Mouse (Mus musculus): Measurements from ENCODE around the gene Adck1. TPM values are rescaled to one million over a fixed set of nuclear protein-coding genes. Genes with fewer than 3 reads are reported as not detected.

Gene Adck1
- polyA plus RNA-seq, 1 experiment from 2014 or later = 15.1 TPM

- Histone ChIP-seq H3K27me3 (replicated peaks; ENCODE audit: control insufficient read depth, insufficient read depth, low read length) (no peaks in the 10 kb centered on the region), H3K27ac (replicated peaks; ENCODE audit: low read depth, low read length) (no peak overlapping the region), H3K9ac (ENCODE audit: low read depth, low read length) (no peak overlapping the region), H3K4me1 (ENCODE audit: control insufficient read depth, insufficient read depth, low read length) (no peaks in the 10 kb centered on the region), H3K36me3 (ENCODE audit: control insufficient read depth, insufficient read depth, low read length) (0 out of 2 replicates have a peak, but pooled peaks cover 8% of the 10 kb centered on the region), H3K4me2 (ENCODE audit: low read depth, low read length) (no peak overlapping the region), H3K4me3 (ENCODE audit: low read depth, low read length) (no peak overlapping the region), H3K9me3 (ENCODE audit: control insufficient read depth, low read length) (no peaks in the 10 kb centered on the region)
- WGBS = 92% methylated on average over 7 of the region's 7 CpGs
- DNase-seq (ENCODE audit: low spot score) = no peak
- no peak for ATAC-seq (ENCODE audit: low read depth)
Observed at GRCm38 (mm10) chr12:88433171-88433570, 72.8 kb downstream of the Adck1 start.

- no peak overlapping the region for H3K9ac ChIP-seq (ENCODE audit: low read depth, low read length)
- no peaks in the 10 kb centered on the region for H3K27me3 ChIP-seq (replicated peaks; ENCODE audit: control insufficient read depth, insufficient read depth, low read length)
- ATAC-seq (ENCODE audit: low read depth) (no peak), DNase-seq (ENCODE audit: low spot score) (no peak)
- H3K36me3 ChIP-seq (ENCODE audit: control insufficient read depth, insufficient read depth, low read length) = no peaks in the 10 kb centered on the region
- H3K4me2 ChIP-seq (ENCODE audit: low read depth, low read length) = no peak overlapping the region
- H3K4me1 ChIP-seq (ENCODE audit: control insufficient read depth, insufficient read depth, low read length) = no peaks in the 10 kb centered on the region
- H3K9me3 ChIP-seq (ENCODE audit: control insufficient read depth, low read length) = no peaks in the 10 kb centered on the region
- WGBS = 80% methylated on average over 15 of the region's 15 CpGs
- H3K27ac ChIP-seq (replicated peaks; ENCODE audit: low read depth, low read length) = no peak overlapping the region
- no peak overlapping the region for H3K4me3 ChIP-seq (ENCODE audit: low read depth, low read length)
Observed at GRCm38 (mm10) chr12:88436962-88437750, 76.8 kb downstream of the Adck1 start.

DNA sequence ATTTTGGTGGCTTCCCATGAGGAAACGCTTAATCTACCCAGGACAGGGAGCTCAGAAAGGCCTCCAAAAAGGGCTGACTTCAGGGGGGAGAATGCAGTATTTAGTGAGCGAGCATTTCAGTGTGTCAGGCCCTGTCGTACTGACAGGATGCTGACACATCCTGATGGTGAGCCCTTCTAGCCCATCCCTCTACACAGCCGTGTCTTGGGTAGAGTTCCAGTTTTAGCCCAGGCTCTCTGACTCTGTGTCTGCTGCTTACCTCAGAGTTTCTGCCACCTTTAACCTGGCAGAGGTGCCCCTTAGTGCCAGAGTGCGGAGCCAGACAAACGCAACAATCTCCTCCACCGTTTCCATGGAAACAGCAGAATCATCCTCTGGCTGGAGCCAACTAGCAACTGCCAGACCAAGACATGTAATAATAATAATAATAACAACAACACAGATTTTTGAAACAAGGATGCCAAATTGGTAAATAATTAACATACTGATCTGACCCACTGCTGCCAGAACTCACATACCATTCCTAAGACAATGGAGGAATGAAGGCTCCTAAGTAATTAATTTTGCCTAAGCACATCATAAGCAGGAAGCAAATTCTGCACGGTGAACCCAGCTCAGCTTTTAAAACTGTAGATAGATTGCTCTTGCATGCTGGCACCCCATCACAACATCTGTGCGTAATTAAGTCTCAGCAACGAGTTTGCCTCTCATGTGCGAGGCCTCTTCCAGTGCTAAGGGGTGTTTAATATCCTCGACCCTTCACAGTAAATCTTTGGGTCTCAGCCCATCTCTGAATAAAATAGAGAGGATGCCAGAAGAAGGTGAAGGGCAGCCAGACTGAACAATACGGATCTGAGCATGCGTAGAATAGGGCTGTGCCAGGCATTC is 81.8 kb downstream of the Adck1 start:
- DNase-seq (ENCODE audit: low spot score) (peak; percentile 73), ATAC-seq (ENCODE audit: low read depth) (no peak)
- Histone ChIP-seq H3K4me2 (ENCODE audit: low read depth, low read length) (no peak overlapping the region), H3K9me3 (ENCODE audit: control insufficient read depth, low read length) (no peaks in the 10 kb centered on the region), H3K27ac (replicated peaks; ENCODE audit: low read depth, low read length) (no peak overlapping the region), H3K36me3 (ENCODE audit: control insufficient read depth, insufficient read depth, low read length) (no peaks in the 10 kb centered on the region), H3K4me1 (ENCODE audit: control insufficient read depth, insufficient read depth, low read length) (0 out of 2 replicates have a peak, but pooled peaks cover 4% of the 10 kb centered on the region), H3K9ac (ENCODE audit: low read depth, low read length) (no peak overlapping the region), H3K27me3 (replicated peaks; ENCODE audit: control insufficient read depth, insufficient read depth, low read length) (no peaks in the 10 kb centered on the region), H3K4me3 (ENCODE audit: low read depth, low read length) (no peak overlapping the region)
- WGBS = 59% methylated on average over 14 of the region's 14 CpGs

DNA sequence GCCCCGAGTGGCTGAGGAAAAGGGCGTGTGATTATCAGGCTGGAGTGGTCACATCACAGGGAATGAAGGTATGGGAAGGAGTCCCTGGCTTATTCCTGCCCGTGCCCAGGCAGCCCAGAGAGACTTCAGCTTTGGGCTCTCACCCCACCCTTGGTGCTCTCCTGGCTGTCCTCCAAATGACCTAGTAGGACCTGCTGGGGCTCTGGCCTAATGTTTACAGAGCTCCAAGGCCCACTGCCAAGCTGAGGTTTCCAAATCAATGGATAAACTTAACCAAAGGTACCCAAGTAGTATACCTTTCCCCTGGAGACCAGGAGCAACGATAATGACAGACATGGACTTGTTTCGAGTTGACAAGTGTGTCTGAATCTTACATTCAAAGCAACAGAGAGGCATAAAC is 83.7 kb downstream of the Adck1 start:
- ATAC-seq (ENCODE audit: low read depth) (no peak), DNase-seq (ENCODE audit: low spot score) (no peak)
- Histone ChIP-seq H3K4me2 (ENCODE audit: low read depth, low read length) (no peak overlapping the region), H3K9me3 (ENCODE audit: control insufficient read depth, low read length) (no peaks in the 10 kb centered on the region), H3K4me3 (ENCODE audit: low read depth, low read length) (no peak overlapping the region), H3K27ac (replicated peaks; ENCODE audit: low read depth, low read length) (no peak overlapping the region), H3K27me3 (replicated peaks; ENCODE audit: control insufficient read depth, insufficient read depth, low read length) (no peaks in the 10 kb centered on the region), H3K36me3 (ENCODE audit: control insufficient read depth, insufficient read depth, low read length) (no peaks in the 10 kb centered on the region; the same call in 1 of the 2 replicates), H3K4me1 (ENCODE audit: control insufficient read depth, insufficient read depth, low read length) (0 out of 2 replicates have a peak, but pooled peaks cover 4% of the 10 kb centered on the region), H3K9ac (ENCODE audit: low read depth, low read length) (no peak overlapping the region)
- WGBS = 91% methylated on average over 5 of the region's 5 CpGs

GRCm38 (mm10) chr12:88445471-88445870 is 85.1 kb downstream of the Adck1 start:
- Histone ChIP-seq H3K4me2 (ENCODE audit: low read depth, low read length) (no peak overlapping the region), H3K4me1 (ENCODE audit: control insufficient read depth, insufficient read depth, low read length) (0 out of 2 replicates have a peak, but pooled peaks cover 4% of the 10 kb centered on the region), H3K27me3 (replicated peaks; ENCODE audit: control insufficient read depth, insufficient read depth, low read length) (no peaks in the 10 kb centered on the region), H3K9ac (ENCODE audit: low read depth, low read length) (no peak overlapping the region), H3K4me3 (ENCODE audit: low read depth, low read length) (no peak overlapping the region), H3K36me3 (ENCODE audit: control insufficient read depth, insufficient read depth, low read length) (peaks cover 6% of the 10 kb centered on the region; the same call in 1 of the 2 replicates), H3K9me3 (ENCODE audit: control insufficient read depth, low read length) (no peaks in the 10 kb centered on the region), H3K27ac (replicated peaks; ENCODE audit: low read depth, low read length) (no peak overlapping the region)
- DNase-seq (ENCODE audit: low spot score) = no peak
- ATAC-seq (ENCODE audit: low read depth) = no peak
- 80% methylated on average over 3 of the region's 3 CpGs for WGBS

DNA sequence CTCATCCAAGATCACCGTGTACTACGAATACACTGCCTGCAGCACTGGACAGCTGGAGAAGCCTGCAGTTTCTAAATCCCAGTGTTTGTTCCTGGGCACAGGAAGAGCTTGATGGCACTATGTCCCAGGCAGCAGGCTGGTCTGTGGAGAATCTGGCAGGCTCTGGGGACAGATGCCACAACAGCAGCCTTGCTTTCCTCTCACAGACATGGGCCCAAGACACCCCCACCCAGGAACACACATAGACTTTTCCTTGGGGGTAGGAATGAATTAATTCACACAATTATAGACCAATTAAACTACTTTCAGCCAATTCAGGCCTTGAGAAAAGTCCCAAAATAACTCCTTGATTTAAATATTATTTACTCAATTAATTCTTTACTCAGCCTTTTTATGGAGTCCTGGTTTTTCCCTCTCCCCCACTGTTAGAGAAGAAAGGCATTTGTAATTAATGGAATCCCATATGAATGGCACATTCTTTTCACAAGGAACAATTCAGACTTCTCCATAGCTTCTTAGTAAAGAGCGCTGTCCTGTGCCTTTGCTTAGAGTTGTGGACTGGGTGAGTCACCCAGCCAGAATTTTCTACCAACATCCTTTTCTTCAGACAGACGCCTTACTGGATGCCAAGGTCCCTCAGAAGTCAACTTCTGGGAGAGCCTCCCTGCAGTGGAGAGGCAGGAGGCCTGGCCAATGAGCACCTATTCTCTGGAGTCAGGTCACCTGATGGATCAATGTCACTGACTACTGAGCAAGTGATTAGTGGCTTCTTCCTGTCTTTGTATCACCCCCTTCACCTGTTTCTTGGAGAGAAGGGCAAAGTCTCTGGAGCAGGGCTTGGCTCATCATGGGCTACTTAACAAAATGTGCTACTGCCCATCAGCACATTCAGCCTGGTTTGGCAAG is 90.6 kb downstream of the Adck1 start:
- Histone ChIP-seq H3K4me2 (ENCODE audit: low read depth, low read length) (no peak overlapping the region), H3K9ac (ENCODE audit: low read depth, low read length) (no peak overlapping the region), H3K27me3 (replicated peaks; ENCODE audit: control insufficient read depth, insufficient read depth, low read length) (no peaks in the 10 kb centered on the region), H3K9me3 (ENCODE audit: control insufficient read depth, low read length) (no peaks in the 10 kb centered on the region), H3K36me3 (ENCODE audit: control insufficient read depth, insufficient read depth, low read length) (peaks cover 6% of the 10 kb centered on the region; the same call in 1 of the 2 replicates), H3K4me1 (ENCODE audit: control insufficient read depth, insufficient read depth, low read length) (no peaks in the 10 kb centered on the region), H3K27ac (replicated peaks; ENCODE audit: low read depth, low read length) (no peak overlapping the region), H3K4me3 (ENCODE audit: low read depth, low read length) (no peak overlapping the region)
- DNase-seq (ENCODE audit: low spot score) (no peak), ATAC-seq (ENCODE audit: low read depth) (no peak)
- 80% methylated on average over 4 of the region's 4 CpGs for WGBS

DNA sequence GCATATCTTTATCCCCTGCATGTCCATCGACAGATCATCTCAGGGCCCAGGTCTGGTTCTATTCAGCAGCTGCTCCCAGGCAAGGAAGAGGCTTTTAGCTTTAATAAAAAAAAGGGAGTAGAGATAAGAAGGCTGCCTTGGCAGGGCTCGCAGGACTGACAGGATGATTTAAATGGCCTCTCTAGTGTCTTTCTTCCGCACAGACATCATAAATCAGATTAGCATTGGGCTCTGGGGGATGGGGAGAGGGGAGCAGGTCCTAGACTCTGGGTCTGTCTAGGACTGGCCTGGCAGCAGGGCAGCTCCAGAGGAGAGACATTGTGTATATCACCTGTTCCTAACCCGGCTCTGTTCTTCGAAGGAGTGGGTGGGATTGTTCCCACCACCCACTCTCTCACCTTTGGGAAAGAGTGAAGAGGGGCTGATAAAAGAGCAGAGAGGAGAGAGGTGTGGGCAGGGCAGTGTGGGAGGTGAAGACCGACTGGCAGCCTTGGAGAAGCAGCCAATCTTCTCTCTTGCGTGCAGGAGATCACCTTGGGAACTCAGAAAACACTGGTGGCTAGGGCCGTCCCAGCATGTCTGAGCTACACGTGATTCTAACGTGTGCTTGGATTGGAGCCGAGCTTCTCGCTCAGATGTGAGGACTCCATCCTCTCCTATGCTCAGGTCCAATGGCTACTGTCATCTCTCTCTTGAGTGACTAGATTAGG is 94.5 kb downstream of the Adck1 start:
- no peak overlapping the region for H3K4me3 ChIP-seq (ENCODE audit: low read depth, low read length)
- no peak for ATAC-seq (ENCODE audit: low read depth)
- H3K9ac ChIP-seq (ENCODE audit: low read depth, low read length) = no peak overlapping the region
- no peaks in the 10 kb centered on the region for H3K27me3 ChIP-seq (replicated peaks; ENCODE audit: control insufficient read depth, insufficient read depth, low read length)
- 84% methylated on average over 12 of the region's 12 CpGs for WGBS
- no peaks in the 10 kb centered on the region for H3K4me1 ChIP-seq (ENCODE audit: control insufficient read depth, insufficient read depth, low read length)
- no peaks in the 10 kb centered on the region for H3K9me3 ChIP-seq (ENCODE audit: control insufficient read depth, low read length)
- no peak overlapping the region for H3K27ac ChIP-seq (replicated peaks; ENCODE audit: low read depth, low read length)
- 0 out of 2 replicates have a peak, but pooled peaks cover 1% of the 10 kb centered on the region for H3K36me3 ChIP-seq (ENCODE audit: control insufficient read depth, insufficient read depth, low read length)
- no peak overlapping the region for H3K4me2 ChIP-seq (ENCODE audit: low read depth, low read length)
- no peak for DNase-seq (ENCODE audit: low spot score)

Data from embryonic facial prominence, embryonic 14.5 days (tissue).